In genomic region chr11:106065923-106066571, GRCm38 (mm10) we compare ENCODE assay signal across 8 mouse cellular contexts. TPM values are rescaled to one million over a fixed set of nuclear protein-coding genes. Genes with fewer than 3 reads are reported as not detected.
DNase-seq lines count a peak whose midpoint lies in the region; ATAC-seq lines count a peak whose summit lies in the region.

TSS of gene Taco1 (plus strand) at chr11:106066061.

- peak within 1 kb of the TSS; percentile 93 for H3K4me2 ChIP-seq in hindbrain, embryonic 14.5 days (replicated peaks)

- peak; percentile 97 for DNase-seq in R1 (ENCODE audit: low read depth, low spot score)
- DNase-seq in cerebellum, postnatal 25 days = peak; percentile 96 to 97
- peak; percentile 85 to 95 for DNase-seq in frontal cortex, postnatal 25 days (ENCODE audit: low spot score in 2 of 2)
- DNase-seq in hindbrain, embryonic 14.5 days (ENCODE audit: low spot score) = peak; percentile 95
- DNase-seq in layer of hippocampus, postnatal 36 days = peak; percentile 92 to 93
- peak; percentile 98 for DNase-seq in lung, postnatal 36 days
- DNase-seq in retina, postnatal 1 day = peak; percentile 95
- DNase-seq in urinary bladder, adult 18-20 months (ENCODE audit: low spot score in 2 of 2) = peak; percentile 94 to 95

- WGBS in hindbrain, embryonic 14.5 days = under 1% methylated on average over 49 of the region's 49 CpGs

- peaks cover 6% of the 10 kb centered on the region; the same call in 1 of the 2 replicates for H3K36me3 ChIP-seq in hindbrain, embryonic 14.5 days (replicated peaks; ENCODE audit: control insufficient read depth, insufficient read depth)

- H3K4me1 ChIP-seq in hindbrain, embryonic 14.5 days (replicated peaks; ENCODE audit: control insufficient read depth, insufficient read depth, low read length) = peaks cover 9% of the 10 kb centered on the region; the same call in 1 of the 2 replicates

- H3K27ac ChIP-seq in hindbrain, embryonic 14.5 days = peak within 1 kb of the TSS; percentile 86

- no peaks in the 10 kb centered on the region for H3K9me3 ChIP-seq in hindbrain, embryonic 14.5 days (ENCODE audit: control insufficient read depth, low read length)

- H3K27me3 ChIP-seq in hindbrain, embryonic 14.5 days (ENCODE audit: control insufficient read depth, insufficient read depth, low read length) = no peaks in the 10 kb centered on the region

- peak; percentile 97 for ATAC-seq in hindbrain, embryonic 14.5 days (ENCODE audit: low FRiP score)

- H3K9ac ChIP-seq in hindbrain, embryonic 14.5 days = peak within 1 kb of the TSS; percentile 87

- peak within 1 kb of the TSS; percentile 80 for H3K4me3 ChIP-seq in hindbrain, embryonic 14.5 days (replicated peaks; ENCODE audit: low read length)

RNA-seq across cellular contexts. Expression of gene Taco1, which starts in this region (rescaled TPM):
- polyA plus RNA-seq in hindbrain, embryonic 14.5 days (2014; fragmentation: Nextera tagmentation; extraction: Ambion mirVana) = 5.0 and 5.9 TPM in 2 replicates
- total RNA-seq in layer of hippocampus, postnatal 36 days (2021) = 10 to 100 TPM; 19.7 to 20.1 TPM

Comparison
In these comparisons a context has a peak if more than half of its experiments do, and no peak if none do; other contexts are left out.
1. Peak in every context shown above with its lines: DNase-seq, ATAC-seq, H3K4me3 ChIP-seq and H3K27ac ChIP-seq.